Mouse (Mus musculus) megakaryocyte, embryonic 14.5 days (primary cell): Measurements from ENCODE around the gene Pias4.

ENCODE experiments used
- FLI1 ChIP-seq: IDR thresholded peaks from 2 replicates; pipeline ENCODE4 v1.6.1; 2012; ENCODE audit warnings: low read length, inconsistent platforms, mixed read lengths
- GATA1 ChIP-seq: IDR thresholded peaks from 3 replicates; pipeline ENCODE4 v1.6.1; 2012; ENCODE audit warnings: mixed read lengths, low read length, inconsistent platforms, borderline replicate concordance

GRCm38 (mm10) chr10:81204137-81204536 is 36.4 kb upstream of the Pias4 start:
- TF ChIP-seq GATA1 (no peak), FLI1 (no peak)
